Mouse (Mus musculus) right cerebral cortex, adult 2 months (tissue): ENCODE measurements around the gene Dnajc9.

Source experiments
- DNase-seq, 2 experiments: peaks; one replicate each; pipeline ENCODE4 v3.0.0; 2021 to 2022; ENCODE audit warnings: low spot score in 2 of 2

Dnajc9 gene

DNA sequence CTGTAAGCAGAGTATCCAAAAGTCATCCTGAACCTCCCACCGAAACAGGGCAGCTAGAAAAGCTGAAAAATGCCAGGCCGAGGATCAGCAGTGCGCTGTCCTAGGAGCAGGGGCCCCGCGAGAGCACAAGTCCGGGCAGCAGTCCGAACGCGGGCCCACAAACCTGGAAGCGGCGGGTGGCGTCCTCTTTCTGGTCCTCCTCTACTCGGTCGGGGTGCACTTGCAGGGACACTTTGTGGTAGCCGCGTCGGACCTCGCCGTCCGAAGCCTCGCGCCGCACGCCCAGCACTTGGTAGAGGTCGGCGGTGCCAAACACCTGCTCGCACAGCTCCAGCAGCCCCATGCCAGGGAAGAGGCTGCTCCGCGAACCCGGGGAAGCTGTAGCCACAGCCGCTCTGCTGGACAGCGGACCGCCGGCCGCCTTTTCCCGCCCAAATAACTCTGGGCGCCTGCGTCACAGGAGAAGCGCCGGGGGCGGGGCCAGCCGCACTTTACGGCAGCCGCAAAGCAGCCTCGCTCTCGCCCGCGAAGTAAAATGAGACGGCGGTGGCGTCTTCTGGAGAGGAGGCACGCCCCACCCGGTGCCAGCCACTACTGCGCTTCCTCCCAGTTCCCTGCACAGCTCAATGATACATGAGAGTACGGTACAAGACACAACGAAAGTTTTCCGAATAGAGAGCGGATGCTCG lies at the start of gene Dnajc9:
Dnajc9 (minus strand) TSS at position 470 of the 689 bp plus-strand sequence.
- DNase-seq, result peak; percentile 95 to 97

DNA sequence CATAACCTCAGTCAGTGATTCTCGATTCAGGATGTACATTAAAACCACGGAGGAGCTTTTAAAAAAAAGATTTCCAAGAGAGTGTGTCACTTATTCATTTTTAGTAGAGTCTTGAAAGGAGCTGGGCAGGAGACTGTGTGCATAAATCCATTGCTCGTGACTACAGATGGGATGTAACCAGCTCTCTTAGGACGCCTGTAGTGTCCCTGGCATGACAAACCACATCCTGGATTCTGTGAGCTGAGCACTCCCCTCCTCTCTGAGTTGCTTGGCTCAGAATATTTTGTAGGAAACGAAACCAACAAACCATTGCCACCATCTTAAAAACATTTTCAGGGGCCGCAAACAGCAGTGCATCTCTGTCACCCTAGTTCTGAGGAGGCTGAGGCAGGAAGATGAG lies 48.3 kb upstream of the Dnajc9 start:
- no peak for DNase-seq

- peak in 1 of 2 experiments; percentile 10 for DNase-seq
Observed at GRCm38 (mm10) chr14:20432420-20432819, 43.7 kb upstream of the Dnajc9 start.

GRCm38 (mm10) chr14:20431726-20432125 lies 43.0 kb upstream of the Dnajc9 start:
- DNase-seq, result no peak

DNA sequence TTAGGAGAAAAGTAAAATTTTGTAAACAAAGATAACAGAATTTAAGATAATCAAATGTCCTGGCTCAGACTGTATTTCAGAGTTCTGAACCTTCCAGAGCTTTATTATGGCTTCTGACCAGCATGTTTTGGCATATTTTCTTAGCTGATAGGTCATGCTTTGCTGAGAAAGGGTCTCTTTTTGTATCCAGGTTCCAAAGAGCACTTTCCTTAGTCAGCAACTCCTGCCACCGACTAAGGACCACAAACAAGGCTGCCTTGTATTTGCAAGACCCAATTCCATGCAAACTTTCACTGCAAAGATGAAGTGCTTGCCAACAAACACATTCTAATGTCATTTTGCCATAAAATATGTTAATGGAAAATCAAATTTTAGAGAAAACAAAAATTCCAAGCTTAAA lies 41.1 kb upstream of the Dnajc9 start:
- DNase-seq, result no peak

DNA sequence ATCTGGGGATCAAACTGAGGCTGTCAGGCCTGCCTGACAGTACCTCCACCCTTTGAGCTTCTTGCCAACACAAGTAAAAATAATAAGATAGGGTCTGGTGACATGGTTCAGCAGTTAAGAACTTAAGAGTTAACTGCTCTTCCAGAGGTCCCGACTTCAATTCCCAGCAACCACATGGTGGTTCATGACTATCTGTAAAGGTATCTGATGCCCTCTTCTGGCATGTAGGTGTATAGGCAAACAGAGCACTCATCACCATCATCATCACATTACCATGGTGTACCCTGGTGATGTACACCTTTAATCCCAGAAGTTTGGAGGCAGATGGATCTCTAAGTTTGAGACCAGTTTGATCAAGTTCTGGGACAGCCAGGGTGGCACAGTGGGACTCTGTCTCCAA lies 39.9 kb upstream of the Dnajc9 start:
- DNase-seq, result no peak

GRCm38 (mm10) chr14:20423046-20423445 lies 34.3 kb upstream of the Dnajc9 start:
- no peak for DNase-seq

GRCm38 (mm10) chr14:20422257-20422656 lies 33.5 kb upstream of the Dnajc9 start:
- DNase-seq, result no peak

DNA sequence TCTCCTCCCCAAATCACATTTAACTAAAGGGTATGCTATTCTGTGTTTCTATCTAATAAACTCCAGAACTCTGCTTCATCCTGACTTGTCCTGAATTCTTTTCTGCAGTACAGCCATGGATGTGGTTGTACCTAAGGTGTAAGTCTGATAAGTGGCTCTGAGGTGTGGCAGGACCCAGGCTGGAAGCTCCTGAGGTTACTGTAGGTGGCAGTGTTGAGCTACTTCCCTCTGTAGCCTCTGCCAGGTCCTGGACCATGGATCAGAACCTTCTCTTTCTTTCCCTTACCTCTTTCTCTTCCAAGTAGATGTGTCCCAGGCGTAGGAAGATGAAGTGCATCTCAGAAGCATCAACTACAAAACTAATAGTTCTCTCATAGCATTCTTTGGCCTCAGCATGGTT lies 11.4 kb upstream of the Dnajc9 start:
- peak in 1 of 2 experiments; percentile 34 for DNase-seq

- no peak for DNase-seq
Observed at GRCm38 (mm10) chr14:20398864-20399263, 10.2 kb upstream of the Dnajc9 start.

GRCm38 (mm10) chr14:20397220-20397619 lies 8.5 kb upstream of the Dnajc9 start:
- DNase-seq, result no peak

GRCm38 (mm10) chr14:20393205-20393913 lies 4.6 kb upstream of the Dnajc9 start, which contains the start of gene Mrps16:
Gene Mrps16 (minus strand): TSS chr14:20393634.
- peak; percentile 92 to 93 for DNase-seq

- DNase-seq, result no peak
Observed at GRCm38 (mm10) chr14:20392326-20392725, 3.6 kb upstream of the Dnajc9 start.

DNA sequence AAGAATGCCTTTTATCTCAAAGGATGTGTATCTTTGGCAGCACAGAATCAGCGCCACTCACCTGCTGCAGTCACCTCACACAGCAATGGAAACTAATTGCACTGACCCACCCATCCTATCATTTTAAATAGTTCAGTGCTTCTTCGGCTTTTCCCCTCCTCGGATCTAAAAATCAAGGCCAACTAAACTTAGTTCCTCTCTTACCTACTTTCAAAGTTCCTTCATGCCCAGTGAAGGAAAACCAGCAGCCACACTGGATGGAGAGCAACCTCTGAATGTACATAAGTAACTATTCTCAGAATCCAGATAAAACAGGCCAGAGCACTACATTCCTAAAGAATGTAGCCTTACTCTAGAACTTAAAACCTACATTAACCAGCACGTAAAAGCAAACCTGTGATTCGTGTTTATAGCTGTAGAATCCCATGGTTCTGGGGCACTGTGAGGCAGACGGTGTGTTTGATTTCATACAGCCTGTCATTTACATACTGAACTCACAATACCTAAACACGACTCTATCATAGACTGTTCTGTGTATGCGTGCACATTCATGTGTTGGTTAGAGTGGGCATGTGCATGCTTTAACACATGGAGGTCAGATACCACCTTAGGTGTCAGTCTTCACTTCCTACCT lies 853 bp upstream of the Dnajc9 start:
- no peak for DNase-seq

DNA sequence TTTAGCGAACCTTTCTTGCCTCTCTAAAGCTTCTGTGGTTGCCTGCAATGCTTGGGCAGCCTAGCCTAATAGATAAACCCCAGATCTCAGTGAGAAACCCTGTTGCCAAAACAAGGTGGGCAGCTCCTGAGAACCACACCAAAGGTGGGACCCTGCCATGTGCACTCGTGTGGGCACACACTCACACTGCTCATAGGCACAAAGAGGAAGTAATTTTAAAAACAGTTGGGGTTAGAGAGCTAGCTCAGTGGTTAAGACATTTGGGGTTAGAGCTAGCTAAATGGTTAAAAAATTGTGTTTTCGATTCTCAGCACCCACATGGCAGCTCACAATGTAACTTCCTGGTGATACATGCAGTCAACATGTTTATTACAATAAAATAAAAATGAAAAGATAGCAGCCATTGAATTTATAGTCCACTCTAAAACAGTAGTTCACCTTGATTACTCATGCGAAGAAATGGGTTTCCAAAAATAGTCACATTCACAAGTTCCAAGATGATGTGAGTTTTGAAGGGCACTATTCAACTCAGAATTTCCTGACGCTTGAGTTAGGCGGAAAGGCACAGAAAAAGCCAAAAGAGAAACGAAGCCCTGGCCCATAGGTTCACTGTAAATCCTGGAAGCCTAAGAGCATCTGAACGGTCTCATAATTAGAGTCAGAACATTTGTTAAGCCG lies 8.8 kb downstream of the Dnajc9 start:
- no peak for DNase-seq

GRCm38 (mm10) chr14:20379087-20379640 lies 9.5 kb downstream of the Dnajc9 start:
- no peak for DNase-seq

DNA sequence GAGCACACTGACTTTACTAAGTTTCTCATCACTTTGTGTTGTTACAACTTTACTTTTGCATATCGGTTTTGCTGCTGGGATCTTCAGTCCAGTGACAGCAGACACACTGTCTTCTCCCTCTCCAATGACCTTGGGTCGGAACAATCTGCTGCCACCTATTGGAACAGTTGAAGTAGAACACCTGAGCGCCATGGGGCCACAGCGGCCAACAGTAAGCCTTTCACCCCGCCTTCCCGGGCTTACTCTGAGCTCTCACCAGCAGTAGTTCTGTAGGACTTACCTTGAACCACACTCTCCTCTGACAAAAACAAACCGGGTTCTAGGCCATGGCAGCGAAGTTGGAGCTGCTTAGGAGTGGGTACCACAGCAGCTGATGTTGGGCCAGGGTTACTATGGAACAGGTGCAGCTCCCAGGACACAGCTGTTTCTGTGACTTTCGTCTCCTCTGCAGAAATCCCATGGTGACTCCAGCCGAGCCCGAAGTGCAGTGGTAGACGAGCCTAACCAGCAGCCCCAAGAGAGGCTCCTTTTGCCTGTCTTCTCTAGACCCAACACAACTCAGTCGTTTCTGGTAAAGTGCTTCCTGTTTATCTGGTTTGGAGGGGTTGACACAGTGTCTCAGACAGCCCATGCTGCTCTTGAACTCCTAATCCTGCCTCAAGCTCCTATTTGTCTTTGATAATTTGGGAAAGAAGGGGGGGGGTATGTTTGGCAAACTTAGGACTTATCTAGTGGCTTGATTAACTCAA lies 10.2 kb downstream of the Dnajc9 start:
- DNase-seq, result no peak

DNA sequence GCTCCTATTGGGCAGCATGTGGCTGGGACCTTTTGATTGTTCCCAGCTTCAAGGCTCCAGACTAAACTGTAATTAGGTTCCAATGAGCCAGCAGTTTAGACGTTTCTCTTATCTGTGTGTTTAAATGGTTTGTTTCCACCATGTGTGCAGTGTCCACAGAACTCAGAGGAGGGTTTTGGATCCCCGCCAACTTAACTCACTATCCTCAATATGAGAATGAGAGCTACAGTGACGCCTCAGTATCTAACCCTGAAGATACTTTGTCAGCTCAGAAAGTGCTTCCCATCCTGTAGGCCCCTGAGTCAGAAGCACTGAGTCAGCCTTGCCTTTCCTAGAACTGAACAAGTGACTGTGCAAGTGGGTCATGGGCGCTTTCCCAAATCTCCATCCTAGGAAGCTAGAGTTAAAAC lies 11.6 kb downstream of the Dnajc9 start:
- DNase-seq, result peak; percentile 18 to 35

DNA sequence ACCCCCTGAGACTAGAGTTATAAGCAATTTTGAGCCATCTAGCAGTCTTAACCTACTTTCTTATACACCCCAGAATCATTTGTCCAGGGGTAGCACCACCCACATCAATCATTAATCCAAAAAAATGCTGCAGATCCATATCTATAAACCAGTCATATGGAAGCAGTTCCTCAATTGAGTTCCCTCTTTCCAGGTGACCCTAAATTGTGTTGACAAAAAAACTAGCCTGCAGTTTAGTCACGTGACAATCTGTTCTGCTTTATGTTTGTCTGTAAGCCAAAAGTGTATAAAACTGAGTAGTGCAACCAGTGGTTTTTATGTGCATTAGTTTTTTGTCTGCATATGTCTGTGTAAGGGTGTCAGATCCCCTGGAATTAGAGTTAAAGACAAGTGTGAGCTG lies 16.9 kb downstream of the Dnajc9 start:
- DNase-seq, result no peak

DNA sequence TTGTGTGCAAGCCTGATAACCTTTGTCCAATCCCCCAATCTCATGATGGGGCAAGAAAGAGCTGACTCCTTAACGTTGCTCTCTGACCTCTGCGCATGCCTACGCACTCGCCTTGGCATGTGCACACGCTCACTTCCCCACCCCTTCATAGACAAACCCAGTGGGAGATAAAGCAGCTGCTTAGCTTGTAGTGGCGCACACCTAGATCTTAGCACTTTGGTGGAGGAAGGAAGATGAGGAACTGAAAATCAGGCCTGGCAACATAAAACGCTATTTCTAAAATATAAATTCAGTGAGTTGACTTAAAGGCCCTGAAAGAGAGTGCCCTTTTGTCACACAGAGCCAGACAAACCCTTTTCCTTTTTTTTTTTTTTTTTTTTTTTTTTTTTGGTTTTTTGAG lies 17.9 kb downstream of the Dnajc9 start:
- no peak for DNase-seq

DNA sequence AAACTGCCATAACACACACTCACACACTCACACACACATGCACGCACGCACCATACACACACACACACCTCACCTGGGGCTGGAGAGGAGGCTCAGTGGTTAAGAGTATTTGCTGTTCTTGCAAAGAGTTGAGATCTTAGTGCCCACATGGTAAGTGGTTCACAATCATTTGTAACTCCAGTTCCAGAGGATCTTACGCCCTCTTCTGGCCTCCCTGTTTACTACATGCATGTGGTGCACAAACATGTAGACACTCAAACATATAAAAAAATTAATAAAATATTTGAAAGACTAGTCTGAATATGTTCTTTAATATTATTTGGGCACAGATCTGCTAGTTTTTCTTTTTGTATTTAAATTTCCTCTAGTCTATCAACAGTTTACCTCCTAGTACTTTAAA lies 20.4 kb downstream of the Dnajc9 start:
- no peak for DNase-seq
